Mouse (Mus musculus) naive thymus-derived CD4-positive, alpha-beta T cell, adult 2 months (primary cell): ENCODE results near the gene Prdx5.

Experiments used
- DNase-seq: peaks from one replicate; pipeline ENCODE4 v3.0.0-alpha.2; 2011; ENCODE audit warnings: low read depth

The Prdx5 gene

DNA sequence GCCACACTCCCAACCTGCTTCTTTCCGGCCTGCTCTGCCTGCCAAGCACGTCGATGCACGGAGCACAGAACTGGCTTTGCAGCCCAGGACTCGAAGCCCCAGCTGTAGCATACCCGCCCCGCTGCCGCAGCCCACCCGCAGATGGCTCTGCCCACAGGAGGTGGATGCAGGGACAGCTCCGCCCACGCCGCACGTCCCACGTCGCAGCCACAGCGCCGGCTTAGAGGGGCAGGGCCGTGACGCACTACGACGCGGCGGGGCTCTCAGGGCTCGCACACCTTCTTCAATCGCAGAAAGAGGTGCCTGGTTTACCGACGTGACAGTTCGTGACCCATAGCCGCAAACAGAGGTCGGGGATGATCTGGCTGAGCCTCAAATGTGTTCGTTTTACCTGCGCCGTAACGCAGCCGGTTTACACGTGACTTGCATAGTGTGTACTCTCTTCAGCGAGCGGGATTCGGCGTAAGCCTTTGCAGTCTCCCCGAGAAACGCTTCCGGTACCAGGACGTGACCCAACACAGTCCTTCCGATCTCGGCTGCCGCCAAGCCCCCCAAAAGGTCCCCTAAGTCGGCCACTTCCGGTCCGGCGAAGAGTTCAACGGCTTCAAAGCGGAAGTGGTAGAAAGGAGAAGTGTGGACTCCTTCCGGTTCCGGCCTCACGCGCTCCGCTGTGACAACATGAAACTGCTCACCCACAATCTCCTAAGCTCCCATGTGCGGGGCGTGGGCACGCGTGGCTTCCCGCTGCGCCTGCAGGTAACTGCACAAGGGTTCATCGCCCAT, at the start of gene Prdx5, which contains the start of gene Trmt112:
Gene Prdx5, minus strand, starts transcription at position 600 of the 783 bp plus-strand sequence.
Gene Trmt112, plus strand, starts transcription at position 192 of the 783 bp plus-strand sequence.
- DNase-seq = peak; percentile 93

DNA sequence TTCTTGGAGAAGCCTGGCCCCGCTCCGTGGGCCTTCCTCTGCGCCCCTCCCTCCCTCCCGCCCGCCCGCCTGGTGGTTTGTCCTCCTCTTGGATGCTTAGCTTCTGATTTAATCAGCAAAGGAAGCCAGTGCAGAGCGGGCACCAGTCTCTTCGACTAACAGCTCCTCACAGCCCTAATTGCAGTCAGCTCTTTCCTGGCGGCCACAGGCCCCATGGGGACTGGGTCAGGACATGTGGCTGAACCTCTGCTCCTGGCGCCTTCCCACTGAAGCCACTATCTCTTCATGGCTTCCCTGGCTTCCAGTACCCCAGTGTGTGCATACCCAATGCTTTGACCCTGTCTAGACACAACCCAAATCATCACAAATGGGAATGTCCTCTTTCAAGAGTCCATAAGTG, 46.6 kb upstream of the Prdx5 start:
- DNase-seq = no peak

DNA sequence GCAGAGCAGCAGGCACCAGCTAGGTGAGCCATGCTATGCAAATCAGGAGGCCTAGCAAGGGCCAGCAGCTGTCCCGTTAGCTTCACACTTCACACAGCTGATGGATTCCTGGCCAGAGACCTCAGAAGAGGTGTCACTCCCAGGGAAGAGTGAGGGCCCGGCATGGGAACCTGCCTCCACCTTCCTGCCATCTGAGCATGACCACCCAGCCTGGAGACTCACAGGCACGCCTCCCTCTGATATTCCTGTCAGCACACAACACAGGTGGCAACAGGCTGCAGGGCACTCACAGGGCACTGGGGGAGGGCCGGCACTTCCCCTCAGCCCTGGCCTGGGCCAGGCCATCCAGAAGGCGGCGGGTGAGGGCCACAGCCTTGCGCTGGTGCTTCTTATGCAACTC, 45.5 kb upstream of the Prdx5 start:
- no peak for DNase-seq

DNA sequence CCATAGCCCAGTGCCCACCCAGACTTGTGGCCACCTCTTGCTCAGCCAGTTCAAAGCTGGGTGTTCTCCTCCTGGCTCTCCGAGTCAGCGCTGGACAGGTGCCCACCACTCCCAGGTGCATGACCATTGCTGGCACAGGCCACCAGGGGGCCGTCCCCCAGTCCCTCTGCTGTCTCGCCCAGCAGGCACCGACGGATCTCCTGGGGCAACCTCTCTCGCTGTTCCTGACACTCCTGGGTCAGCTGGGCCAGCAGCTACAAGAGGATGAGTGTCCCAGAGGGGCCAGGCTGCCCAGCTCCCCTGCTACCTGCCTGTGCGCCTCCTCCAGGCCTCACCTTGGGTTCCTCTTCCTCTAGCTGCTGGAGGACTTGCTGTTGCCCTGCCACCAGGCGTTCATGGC, 44.1 kb upstream of the Prdx5 start:
- DNase-seq = no peak

DNA sequence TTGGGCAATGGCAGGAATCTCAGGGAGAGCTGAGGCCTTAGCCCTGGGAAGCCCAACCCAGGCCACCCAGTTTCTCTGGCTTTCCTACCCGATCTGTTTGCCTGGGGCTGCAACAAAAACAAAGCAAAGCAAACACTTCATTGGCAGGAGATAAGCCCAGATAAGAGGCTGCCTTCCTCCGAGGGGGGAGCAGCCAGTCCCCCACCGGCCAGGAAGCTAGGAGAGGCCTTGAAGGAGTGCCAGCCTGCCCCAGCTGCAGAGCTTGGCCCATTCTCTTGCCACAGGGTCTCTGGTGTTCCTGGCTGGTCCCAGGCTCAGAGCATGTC, 42.8 kb upstream of the Prdx5 start:
- DNase-seq = no peak

DNA sequence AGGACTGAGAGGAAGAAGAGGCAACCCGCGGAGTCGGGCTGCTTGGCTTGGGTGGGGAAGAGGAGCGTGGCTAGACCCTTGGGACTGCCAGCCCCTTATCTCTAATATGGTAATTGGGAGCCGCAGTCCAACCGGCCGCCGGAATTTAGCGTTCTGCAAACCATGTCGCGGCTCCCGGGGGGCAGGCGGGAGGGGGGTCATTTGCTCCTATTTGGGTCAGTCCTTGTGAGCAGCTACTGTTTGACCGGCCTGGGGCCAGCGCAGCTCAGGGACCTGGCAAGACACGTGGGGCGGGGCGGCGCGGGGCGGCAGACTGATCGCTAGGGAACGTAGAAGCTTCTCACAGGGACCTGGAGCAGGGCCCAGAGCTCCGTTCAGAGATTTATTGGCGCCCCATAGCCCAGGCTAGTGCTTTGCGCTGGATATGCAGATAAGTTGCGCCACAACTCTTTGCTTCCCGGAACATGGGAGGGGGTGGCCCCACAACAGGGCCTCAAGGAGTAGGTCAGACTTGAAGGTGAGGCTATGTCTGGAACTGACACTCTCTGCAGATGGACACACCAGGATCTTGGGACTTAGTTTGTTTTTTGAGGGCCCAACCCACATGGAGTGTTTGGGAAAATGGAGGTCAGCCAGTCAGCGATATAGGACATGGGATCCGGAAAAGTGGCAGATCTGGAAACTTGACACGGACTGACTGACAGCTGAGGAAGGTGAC, 42.2 kb upstream of the Prdx5 start:
- peak; percentile 54 for DNase-seq

DNA sequence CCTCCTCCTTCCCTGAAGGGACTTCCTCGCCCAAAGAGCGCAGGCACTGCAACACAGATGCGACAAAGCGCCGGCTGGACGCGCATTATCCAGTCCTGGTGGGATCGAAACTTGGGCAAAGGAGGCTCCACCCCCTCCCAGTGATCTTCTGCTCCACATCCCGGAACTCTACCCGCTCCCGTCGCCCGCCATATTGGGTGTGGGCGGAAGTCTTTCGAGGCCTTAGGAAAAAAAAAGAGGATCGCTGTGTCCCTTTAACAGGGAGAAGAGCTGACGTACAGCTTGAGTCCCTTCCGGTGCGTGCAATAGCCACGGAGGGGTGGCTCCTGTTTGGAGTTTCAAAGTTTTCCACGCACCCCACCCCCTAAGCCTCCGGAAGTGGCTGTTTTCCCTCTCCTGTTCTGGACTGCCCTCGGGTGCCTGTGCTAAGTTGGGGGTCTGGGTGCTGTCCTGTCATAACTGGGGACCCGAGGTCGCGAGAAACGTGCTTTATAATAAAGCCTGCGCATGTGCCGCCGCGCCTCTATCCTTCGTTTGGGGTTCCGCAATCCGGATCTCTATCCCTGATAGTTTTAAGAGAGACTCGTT, 41.6 kb upstream of the Prdx5 start:
- DNase-seq = peak; percentile 75

DNA sequence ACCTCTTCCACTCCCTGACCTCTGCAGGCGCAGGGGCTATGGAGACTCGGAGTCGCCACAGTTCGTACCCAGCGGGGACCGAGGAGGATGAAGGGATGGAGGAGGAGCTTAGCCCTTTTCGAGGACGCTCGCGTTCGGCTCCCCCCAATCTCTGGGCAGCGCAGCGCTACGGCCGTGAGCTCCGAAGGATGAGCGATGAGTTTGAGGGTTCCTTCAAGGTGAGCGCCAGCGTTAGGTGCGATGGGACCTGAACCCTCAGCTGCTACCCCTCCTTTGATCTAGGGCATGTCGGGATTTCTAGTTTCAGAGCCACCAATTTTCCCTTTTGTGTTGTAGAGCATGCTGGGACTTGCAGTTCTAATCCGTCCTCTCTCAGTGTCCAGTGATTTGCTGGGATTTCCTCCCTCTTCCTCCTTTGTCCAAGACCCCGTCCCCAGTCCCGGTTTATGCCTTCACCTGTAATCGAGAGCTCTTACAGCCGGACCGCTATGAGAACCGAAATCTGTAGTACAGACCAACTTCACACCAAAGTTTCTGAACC, 40.8 kb upstream of the Prdx5 start:
- peak; percentile 64 for DNase-seq

DNA sequence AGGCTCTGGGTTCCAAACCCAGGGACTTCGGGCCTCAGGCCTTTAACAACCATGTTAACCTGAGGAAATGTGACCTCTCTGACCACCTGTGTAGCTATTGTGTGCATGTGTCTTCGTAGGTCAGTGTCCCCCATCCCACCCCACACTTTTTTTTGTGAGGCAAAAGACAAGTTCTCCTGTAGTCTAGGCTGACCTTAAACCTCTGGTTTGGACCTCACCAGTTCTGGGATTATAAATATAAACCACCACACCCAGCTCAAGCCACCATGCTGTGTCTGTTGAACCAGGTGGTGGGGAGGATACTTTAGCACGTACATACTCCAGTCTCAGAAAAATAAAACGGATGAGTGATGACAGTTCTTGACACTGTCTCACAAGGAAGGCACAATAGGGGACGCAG, 40.0 kb upstream of the Prdx5 start:
- DNase-seq = no peak

DNA sequence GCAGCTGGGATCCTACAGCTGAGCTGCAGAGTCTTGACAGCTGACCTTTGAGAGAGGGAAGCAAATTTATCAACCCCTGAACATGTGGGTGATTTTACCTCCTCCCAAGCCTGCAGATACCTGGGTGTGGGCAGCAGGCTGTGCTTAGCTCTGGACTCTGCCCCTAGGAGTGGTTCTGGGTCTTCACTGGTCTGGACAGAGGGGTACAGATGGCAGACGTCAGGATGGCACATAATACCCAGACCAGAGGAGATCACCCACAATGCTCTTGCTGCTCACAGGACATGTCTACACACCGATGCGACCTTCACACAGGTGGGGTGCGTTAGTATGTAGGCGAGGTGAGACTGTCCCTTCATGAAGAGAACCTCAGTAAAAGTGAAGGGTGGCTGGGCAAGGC, 39.6 kb upstream of the Prdx5 start:
- no peak for DNase-seq

DNA sequence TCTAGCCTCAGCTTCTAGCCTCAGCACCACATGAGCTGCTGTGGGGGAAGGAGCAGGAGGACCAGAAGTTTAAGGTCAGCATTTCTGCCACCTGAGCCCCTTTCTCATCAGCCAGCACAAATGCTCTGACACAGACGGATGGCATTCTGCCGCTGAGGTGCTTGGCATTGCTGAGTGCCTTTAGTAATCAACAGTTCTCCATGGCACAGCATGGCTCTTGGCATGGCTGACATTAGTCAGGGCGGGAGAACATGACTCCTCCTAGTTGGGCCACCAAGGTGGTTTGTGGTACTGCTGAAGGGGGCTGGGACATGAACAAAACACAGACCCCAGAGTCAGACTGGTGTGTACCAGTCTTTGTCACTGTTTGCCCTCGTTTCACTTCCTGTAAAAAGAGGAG, 38.3 kb upstream of the Prdx5 start:
- DNase-seq = no peak

DNA sequence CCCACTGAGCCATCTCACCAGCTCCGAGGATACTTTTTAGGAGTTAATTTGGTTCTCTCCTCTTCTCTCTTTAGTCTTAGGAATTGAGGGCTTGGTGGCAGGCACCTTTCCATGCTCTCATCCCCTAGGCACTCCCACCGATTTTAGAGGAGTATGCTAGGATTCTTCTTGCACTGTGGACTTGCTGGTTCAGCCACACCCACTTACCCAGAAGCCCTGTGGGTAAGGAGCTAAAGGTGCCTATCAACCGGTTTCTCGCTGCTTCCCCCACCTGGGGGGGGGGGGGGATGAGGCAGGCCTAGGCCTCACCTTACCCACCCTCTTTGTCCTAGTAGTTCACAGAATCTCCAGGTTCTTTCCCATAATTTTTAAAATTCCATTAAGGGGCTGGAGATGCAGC, 37.8 kb upstream of the Prdx5 start:
- no peak for DNase-seq

DNA sequence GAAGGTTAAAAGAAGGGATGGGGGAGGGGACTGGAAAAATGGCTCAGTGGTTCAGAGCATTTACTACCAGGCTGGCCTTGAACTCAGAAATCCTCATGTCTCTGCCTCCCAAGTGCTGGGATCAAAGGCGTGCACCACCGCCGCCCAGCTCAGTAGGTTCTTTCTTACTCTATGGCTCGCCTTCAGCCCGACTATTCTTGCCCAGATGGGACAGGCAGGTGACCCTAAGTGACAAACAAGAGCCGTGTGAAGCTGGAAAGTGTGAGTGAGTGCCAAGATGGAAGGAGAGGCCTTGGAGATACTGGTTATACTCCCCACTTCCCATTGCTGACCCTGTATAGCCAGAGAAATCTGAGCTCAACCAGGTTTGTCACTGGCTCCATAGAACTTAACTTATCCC, 33.8 kb upstream of the Prdx5 start:
- no peak for DNase-seq

DNA sequence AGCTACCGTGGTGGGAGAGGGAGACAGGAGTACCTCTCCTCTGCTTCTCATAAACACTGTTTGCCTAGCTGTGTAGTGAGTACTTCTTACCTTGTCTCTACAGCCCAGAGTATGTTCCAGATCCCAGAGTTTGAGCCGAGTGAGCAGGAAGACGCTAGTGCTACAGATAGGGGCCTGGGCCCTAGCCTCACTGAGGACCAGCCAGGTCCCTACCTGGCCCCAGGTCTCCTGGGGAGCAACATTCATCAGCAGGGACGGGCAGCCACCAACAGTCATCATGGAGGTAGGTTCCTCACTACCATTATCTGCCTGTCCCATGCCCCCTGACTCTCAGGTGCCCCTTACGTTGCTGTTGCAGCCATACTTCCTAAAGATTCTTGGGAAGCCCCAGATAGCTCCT, 32.9 kb upstream of the Prdx5 start:
- no peak for DNase-seq

DNA sequence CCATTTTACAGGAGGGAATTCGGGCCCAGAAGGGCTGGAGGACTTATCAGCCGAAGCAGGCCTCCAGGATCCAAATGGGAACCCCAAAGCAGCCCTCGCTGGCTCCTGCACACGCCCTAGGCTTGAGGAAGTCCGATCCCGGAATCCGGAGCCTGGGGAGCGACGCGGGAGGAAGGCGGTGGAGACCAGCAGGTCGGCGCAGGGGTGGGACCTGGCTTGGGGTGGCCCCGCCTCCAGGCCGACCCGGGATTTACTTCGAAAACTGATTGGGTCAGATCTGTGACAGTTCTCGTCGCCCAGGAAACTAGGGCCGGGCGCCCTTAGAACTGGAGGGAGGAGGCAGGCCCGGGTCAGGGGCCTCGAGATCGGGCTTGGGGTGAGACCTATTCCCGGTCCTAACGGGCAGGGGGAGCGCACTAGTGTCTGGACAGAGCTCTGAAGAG, 32.4 kb upstream of the Prdx5 start, which contains the start of gene Gpr137:
Gene Gpr137, minus strand, starts transcription at position 232 of the 443 bp plus-strand sequence.
- peak; percentile 90 for DNase-seq

DNA sequence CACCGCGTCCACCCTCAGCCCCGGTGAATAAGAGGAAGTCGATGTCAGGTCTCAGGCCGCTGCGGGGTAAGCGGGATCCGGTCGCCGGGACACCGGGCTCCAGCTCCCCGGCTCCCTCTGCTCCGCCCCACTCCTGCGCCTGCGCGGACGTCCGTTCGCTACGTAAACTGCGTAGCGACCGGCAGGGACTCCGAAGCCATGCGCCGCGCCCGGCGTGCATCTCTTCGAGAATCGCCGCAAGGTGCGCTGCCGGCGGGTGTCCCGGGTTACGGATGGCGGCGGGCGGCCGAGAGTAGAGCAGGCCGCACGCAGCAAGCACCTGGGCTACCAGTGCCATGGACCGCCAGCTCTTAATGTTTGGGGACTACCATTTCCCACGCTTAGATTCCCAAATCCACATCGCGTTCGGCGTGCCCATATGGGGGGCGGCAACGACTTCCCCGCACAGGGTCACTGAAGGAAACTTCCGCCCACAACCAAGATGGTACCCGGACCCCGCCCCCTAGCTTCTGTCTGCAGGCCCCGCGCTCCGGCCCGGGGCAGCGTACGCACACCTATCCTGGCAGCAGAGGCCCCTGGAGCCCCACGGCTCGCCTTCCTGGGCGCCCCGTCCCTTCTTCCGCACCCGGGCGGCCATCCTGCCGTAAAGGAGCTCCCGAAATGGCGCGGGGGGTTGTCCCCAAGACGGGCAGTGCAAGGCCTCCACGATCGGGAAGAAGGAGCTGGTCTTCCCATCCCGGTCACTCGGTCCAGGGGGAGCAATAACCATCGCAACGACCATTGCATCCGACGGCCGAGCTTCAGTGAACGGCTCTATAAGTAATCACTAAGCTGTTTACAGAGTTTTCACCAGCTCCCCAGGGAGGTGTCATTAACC, 31.7 kb upstream of the Prdx5 start, which contains the start of gene Bad:
Gene Bad, plus strand, starts transcription at position 490 of the 877 bp plus-strand sequence.
- peak; percentile 97 for DNase-seq

DNA sequence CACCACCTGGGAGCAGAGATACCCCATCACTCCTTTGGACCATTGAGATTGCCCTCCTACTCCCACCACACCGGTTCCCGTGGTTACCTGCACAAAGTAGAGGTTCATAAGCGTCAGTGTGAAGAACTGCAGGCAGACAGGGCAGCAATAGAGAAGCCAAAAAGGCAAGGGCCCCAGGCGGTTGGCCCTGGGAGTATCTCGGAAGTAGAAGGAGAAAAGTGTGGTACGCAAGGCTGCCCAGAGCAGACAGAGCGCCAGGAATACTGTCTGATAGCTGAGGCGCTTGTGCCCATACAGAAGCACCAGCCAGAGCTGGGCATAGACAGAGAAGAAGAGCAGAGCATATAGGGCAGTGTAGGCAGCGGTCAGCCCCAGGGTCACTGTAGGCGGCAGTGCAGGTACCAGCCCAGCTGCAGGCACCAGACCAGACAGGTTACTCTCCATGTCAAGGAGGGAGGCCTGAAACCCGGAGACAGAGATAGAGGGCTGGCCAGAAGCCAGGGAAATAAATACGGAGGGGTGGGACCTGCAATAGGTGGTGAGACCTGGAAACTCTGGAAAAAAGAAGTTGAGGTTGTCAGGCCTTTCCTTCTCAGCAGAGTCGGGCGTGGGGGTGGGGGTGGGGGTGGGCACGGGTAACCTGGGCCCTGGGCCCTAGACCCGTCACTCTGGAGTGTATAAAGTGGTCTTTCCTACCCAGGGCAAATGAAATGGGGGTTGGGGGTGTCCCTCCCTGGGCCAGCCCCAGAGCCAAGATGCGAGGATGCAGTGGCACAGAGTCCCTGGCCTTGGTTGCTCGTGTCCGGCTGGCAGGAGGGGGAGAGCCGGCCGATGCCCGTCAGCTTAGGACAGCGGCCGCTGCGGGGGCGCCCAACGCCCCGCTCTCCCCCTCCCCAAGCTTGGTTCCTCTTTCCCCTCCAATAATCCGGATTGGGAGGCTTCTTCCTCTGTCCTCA, 30.8 kb upstream of the Prdx5 start:
- DNase-seq = no peak

DNA sequence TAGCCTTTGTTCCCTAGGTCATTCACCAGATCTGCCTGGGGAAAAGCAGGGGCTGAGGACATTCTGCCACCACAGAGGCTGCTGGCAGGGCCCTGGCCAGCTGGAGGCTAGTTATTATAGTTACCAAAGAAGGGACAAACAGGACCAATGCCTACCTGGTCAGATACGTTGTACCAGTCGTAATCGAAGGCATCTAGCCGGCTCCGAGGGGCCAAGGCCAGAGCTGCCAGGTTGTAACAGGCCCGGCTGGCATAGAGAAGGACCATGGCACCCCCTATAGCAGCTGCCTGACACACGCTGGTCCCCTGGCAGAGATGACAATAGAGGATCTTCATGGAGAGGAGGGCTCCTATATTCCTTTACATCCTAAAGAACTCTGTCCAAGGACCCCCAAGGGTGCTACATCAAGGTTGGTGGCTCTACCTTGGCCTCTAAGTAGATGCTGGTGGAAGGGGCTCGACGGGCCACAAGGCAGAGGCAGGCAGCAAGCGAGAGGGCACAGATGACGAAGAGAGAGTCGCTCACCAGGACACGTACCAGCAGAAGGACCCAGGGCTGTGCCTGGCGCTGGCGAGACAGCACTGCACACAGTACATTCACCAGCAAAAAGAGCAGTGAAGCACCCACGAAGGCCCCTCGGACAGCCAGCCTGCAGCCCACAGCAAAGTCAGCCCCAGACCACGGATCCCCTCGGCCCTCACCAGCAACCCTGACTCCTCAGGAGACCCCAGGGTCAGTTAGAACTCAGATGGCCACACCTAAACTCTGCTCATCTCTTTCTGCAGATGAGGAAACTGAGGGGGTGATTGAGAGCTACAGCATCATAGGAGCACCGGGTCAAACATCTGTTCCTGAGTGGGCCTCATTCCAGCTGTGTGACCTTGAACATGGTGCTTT, 29.4 kb upstream of the Prdx5 start:
- no peak for DNase-seq
